Mouse (Mus musculus) B cell, adult 2 months (primary cell): ENCODE measurements at regions not wholly inside any gene's neighbourhood (a gene's known extent, or its start where the extent isn't known, plus 50 kb on each side); places are given as distances from the start of the nearest gene placed in this dataset.
A peak's percentile ranks its signal among the peaks of the same experiment; 100 is the strongest.

Experiments used
- DNase-seq, 2 experiments: peaks; one replicate each; pipeline ENCODE4 v3.0.0; 2022

GRCm38 (mm10) chr4:33552856-33553255 lies 242.7 kb downstream of the Rngtt start:
- no peak for DNase-seq

- DNase-seq = no peak
Measured at GRCm38 (mm10) chr4:33554606-33555005, 244.5 kb downstream of the Rngtt start.

GRCm38 (mm10) chr4:33555231-33555933 lies 245.3 kb downstream of the Rngtt start:
- DNase-seq = no peak

- no peak for DNase-seq
Measured at GRCm38 (mm10) chr4:33555966-33556365, 245.9 kb downstream of the Rngtt start.

GRCm38 (mm10) chr4:33556661-33557540 lies 246.8 kb downstream of the Rngtt start:
- peak; percentile 39 to 47 for DNase-seq

- no peak for DNase-seq
Measured at GRCm38 (mm10) chr4:33570274-33570673, 260.2 kb downstream of the Rngtt start.

GRCm38 (mm10) chr4:33571351-33571750 lies 261.2 kb downstream of the Rngtt start:
- no peak for DNase-seq

- DNase-seq = no peak
Measured at GRCm38 (mm10) chr4:33577631-33578030, 267.5 kb downstream of the Rngtt start.

- DNase-seq = no peak
Measured at GRCm38 (mm10) chr4:33580491-33580890, 270.4 kb downstream of the Rngtt start.

GRCm38 (mm10) chr4:33581180-33581591 lies 271.1 kb downstream of the Rngtt start:
- peak in 1 of 2 experiments; percentile 8 for DNase-seq

- DNase-seq = peak in 1 of 2 experiments; percentile 1
Measured at GRCm38 (mm10) chr4:33581766-33582525, 271.8 kb downstream of the Rngtt start.

- no peak for DNase-seq
Measured at GRCm38 (mm10) chr4:33582986-33583720, 273.0 kb downstream of the Rngtt start.

- no peak for DNase-seq
Measured at GRCm38 (mm10) chr4:33583979-33584907, 274.1 kb downstream of the Rngtt start.

- DNase-seq = no peak
Measured at GRCm38 (mm10) chr4:33585821-33586220, 275.7 kb downstream of the Rngtt start.

- DNase-seq = no peak
Measured at GRCm38 (mm10) chr4:33586290-33586614, 276.1 kb downstream of the Rngtt start.

- peak; percentile 20 for DNase-seq
Measured at GRCm38 (mm10) chr4:33586615-33587451, 276.7 kb downstream of the Rngtt start.

- no peak for DNase-seq
Measured at GRCm38 (mm10) chr4:33587666-33588065, 277.6 kb downstream of the Rngtt start.

- no peak for DNase-seq
Measured at GRCm38 (mm10) chr4:33588127-33588526, 278.0 kb downstream of the Rngtt start.

- no peak for DNase-seq
Measured at GRCm38 (mm10) chr4:33589207-33589606, 279.1 kb downstream of the Rngtt start.

GRCm38 (mm10) chr4:33594997-33595657 lies 285.0 kb downstream of the Rngtt start:
- no peak for DNase-seq
